Mouse (Mus musculus): ENCODE measurements around the gene Gm9837. TPM values are rescaled to one million over a fixed set of nuclear protein-coding genes. Genes with fewer than 3 reads are reported as not detected.

The Gm9837 gene
- total and polyA plus RNA-seq, 3 experiments: not detected

- H3K27ac ChIP-seq (ENCODE audit: insufficient read depth, low read depth): no peak overlapping the region
- H3K4me1 ChIP-seq (ENCODE audit: control insufficient read depth in 1 of 2, insufficient read depth in 2 of 2): peaks cover 11 to 19% of the 10 kb centered on the region in 2 experiments
- peaks cover under 1% of the 10 kb centered on the region for H3K79me2 ChIP-seq (replicated peaks; ENCODE audit: control insufficient read depth, extremely low read depth, insufficient read depth, poor library complexity, severe bottlenecking)
- no peak overlapping the region for H3K9ac ChIP-seq (ENCODE audit: insufficient read depth, low read depth)
- H3K4me2 ChIP-seq (ENCODE audit: insufficient read depth, low read depth, poor library complexity, severe bottlenecking): no peak overlapping the region
- TF ChIP-seq RCOR1 (conservative IDR thresholded peaks at IDR 0.05; ENCODE audit: low read depth, low read length) (no peak), CHD2 (IDR thresholded peaks at IDR 0.05; ENCODE audit: low read length) (no peak), MAX (IDR thresholded peaks at IDR 0.05; ENCODE audit: low read length) (no peak), ZMIZ1 (IDR thresholded peaks at IDR 0.05; ENCODE audit: low read depth, low read length) (no peak), USF1 (IDR thresholded peaks at IDR 0.05; ENCODE audit: low read depth, low read length) (no peak), JUND (conservative IDR thresholded peaks at IDR 0.05; ENCODE audit: low read depth, low read length) (no peak)
- in situ Hi-C loops (cut with MboI; ENCODE audit: low pct_ligation_motif_present, low pct_unique_long_range_greater_than_20kb, low sequenced_read_pairs) (no loop called here), dilution Hi-C loops (cut with MboI; ENCODE audit: extremely low pct_ligation_motif_present, extremely low pct_unique_long_range_greater_than_20kb, low sequenced_read_pairs) (no loop called here)
- H3K9me3 ChIP-seq (replicated peaks; ENCODE audit: low read length): no peaks in the 10 kb centered on the region
- H3K27me3 ChIP-seq (replicated peaks): peaks cover 3% of the 10 kb centered on the region
- no peaks in the 10 kb centered on the region for H3K36me3 ChIP-seq (replicated peaks in 1 of 2; ENCODE audit: control insufficient read depth in 1 of 2, insufficient read depth in 1 of 2, low read length in 1 of 2)
- no peak for DNase-seq (ENCODE audit: extremely low read depth)
- H3K4me3 ChIP-seq (replicated peaks in 1 of 3; ENCODE audit: low read depth in 2 of 3, low read length in 2 of 3, poor library complexity in 1 of 3): no peak overlapping the region
Measured at GRCm38 (mm10) chr11:53435504-53435903, 34.8 kb downstream of the Gm9837 start.

- H3K36me3 ChIP-seq (replicated peaks in 1 of 2; ENCODE audit: control insufficient read depth in 1 of 2, insufficient read depth in 1 of 2, low read length in 1 of 2): peaks cover 9 to 15% of the 10 kb centered on the region in 2 experiments
- peaks cover 18% of the 10 kb centered on the region for H3K79me2 ChIP-seq (replicated peaks; ENCODE audit: control insufficient read depth, extremely low read depth, insufficient read depth, poor library complexity, severe bottlenecking)
- no peak overlapping the region for H3K9ac ChIP-seq (ENCODE audit: insufficient read depth, low read depth)
- dilution Hi-C loops (cut with MboI; ENCODE audit: extremely low pct_ligation_motif_present, extremely low pct_unique_long_range_greater_than_20kb, low sequenced_read_pairs): no loop called here
- H3K4me2 ChIP-seq (ENCODE audit: insufficient read depth, low read depth, poor library complexity, severe bottlenecking): no peak overlapping the region
- in situ Hi-C loops (cut with MboI; ENCODE audit: low pct_ligation_motif_present, low pct_unique_long_range_greater_than_20kb, low sequenced_read_pairs): no loop called here
- DNase-seq (ENCODE audit: extremely low read depth): no peak
- H3K27ac ChIP-seq (ENCODE audit: insufficient read depth, low read depth): no peak overlapping the region
- H3K9me3 ChIP-seq (replicated peaks; ENCODE audit: low read length): no peaks in the 10 kb centered on the region
- peaks cover 3% of the 10 kb centered on the region for H3K27me3 ChIP-seq (replicated peaks)
- H3K4me3 ChIP-seq (replicated peaks in 1 of 3; ENCODE audit: low read depth in 2 of 3, low read length in 2 of 3, poor library complexity in 1 of 3): no peak overlapping the region
- peaks cover 17 to 33% of the 10 kb centered on the region in 2 experiments for H3K4me1 ChIP-seq (ENCODE audit: control insufficient read depth in 1 of 2, insufficient read depth in 2 of 2)
- TF ChIP-seq MAFK (IDR thresholded peaks at IDR 0.05; ENCODE audit: insufficient replicate concordance, low read length) (no peak), IRF4 (IDR thresholded peaks at IDR 0.05; ENCODE audit: low read depth, low read length) (no peak), SMC3 (IDR thresholded peaks at IDR 0.05; ENCODE audit: low read depth, low read length) (no peak), MAX (IDR thresholded peaks at IDR 0.05; ENCODE audit: low read length) (no peak), ETS1 (conservative IDR thresholded peaks at IDR 0.05; ENCODE audit: low read depth, low read length) (no peak), ELF1 (IDR thresholded peaks at IDR 0.05; ENCODE audit: low read depth, low read length) (no peak), MEF2A (IDR thresholded peaks at IDR 0.05; ENCODE audit: borderline replicate concordance, low read depth, low read length) (no peak), BHLHE40 (IDR thresholded peaks at IDR 0.05; ENCODE audit: low read depth, low read length) (no peak), ZKSCAN1 (IDR thresholded peaks at IDR 0.05; ENCODE audit: borderline replicate concordance, low read depth, low read length) (no peak), GABPA (IDR thresholded peaks at IDR 0.05; ENCODE audit: insufficient replicate concordance, low read depth, low read length) (no peak), UBTF (IDR thresholded peaks at IDR 0.05; ENCODE audit: low read depth, low read length) (no peak), EP300 (IDR thresholded peaks at IDR 0.05; ENCODE audit: low read length) (no peak), KAT2A (IDR thresholded peaks at IDR 0.05; ENCODE audit: insufficient replicate concordance, low read length) (no peak), USF1 (IDR thresholded peaks at IDR 0.05; ENCODE audit: low read depth, low read length) (no peak), TBP (conservative IDR thresholded peaks at IDR 0.05; ENCODE audit: low read depth, low read length) (no peak), E2F4 (IDR thresholded peaks at IDR 0.05; ENCODE audit: insufficient replicate concordance, low read depth, low read length) (no peak), JUND (conservative IDR thresholded peaks at IDR 0.05; ENCODE audit: low read depth, low read length) (no peak), POLR2AphosphoS2 (IDR thresholded peaks at IDR 0.05; ENCODE audit: low read depth, low read length) (no peak), TCF12 (IDR thresholded peaks at IDR 0.05; ENCODE audit: low read depth, low read length) (no peak), NELFE (IDR thresholded peaks at IDR 0.05; ENCODE audit: low read depth, low read length) (no peak)
Measured at GRCm38 (mm10) chr11:53433057-53433456, 37.2 kb downstream of the Gm9837 start.

All from CH12.LX (cell line).